Mouse (Mus musculus) stomach, embryonic 16.5 days (tissue): ENCODE results near the gene Mapk12. TPM values are rescaled to one million over a fixed set of nuclear protein-coding genes. Genes with fewer than 3 reads are reported as not detected.

Experiments
- ATAC-seq: fragments of 200-750 bp; cut with Nextera tagmentation; 2 replicates; pipeline ENCODE4 v1.8.0; 2017; ENCODE audit warnings: moderate number of reproducible peaks, moderate TSS enrichment; ENCODE audit not compliant: insufficient read depth, low FRiP score
- H3K27ac ChIP-seq: fragments of 300-500 bp; sonication (generic); 2 replicates; pipeline ENCODE4 v1.5.1; 2014; ENCODE audit warnings: low read length
- H3K27me3 ChIP-seq: fragments of 300-500 bp; sonication (generic); 2 replicates; pipeline ENCODE4 v1.6.1; 2014; ENCODE audit warnings: low read length, control low read depth, mixed read lengths; ENCODE audit not compliant: control insufficient read depth, insufficient read depth
- H3K36me3 ChIP-seq: fragments of 300-500 bp; sonication (generic); 2 replicates; pipeline ENCODE4 v1.6.1; 2014; ENCODE audit warnings: low read length; ENCODE audit not compliant: control insufficient read depth, insufficient read depth
- H3K4me1 ChIP-seq: fragments of 300-500 bp; sonication (generic); 2 replicates; pipeline ENCODE4 v1.6.1; 2014; ENCODE audit warnings: low read length, control low read depth, mixed read lengths; ENCODE audit not compliant: control insufficient read depth, insufficient read depth
- H3K4me2 ChIP-seq: fragments of 300-500 bp; sonication (generic); 2 replicates; pipeline ENCODE4 v1.6.1; 2014; ENCODE audit warnings: low read depth, low read length, mixed read lengths
- H3K4me3 ChIP-seq: fragments of 300-500 bp; sonication (generic); replicated peaks from 2 replicates; pipeline ENCODE4 v1.5.1; 2014; ENCODE audit warnings: mild to moderate bottlenecking, low read length
- H3K9ac ChIP-seq: fragments of 300-500 bp; sonication (generic); 2 replicates; pipeline ENCODE4 v1.6.1; 2014; ENCODE audit warnings: low read length
- H3K9me3 ChIP-seq: fragments of 300-500 bp; sonication (generic); replicated peaks from 2 replicates; pipeline ENCODE4 v1.6.1; 2016; ENCODE audit warnings: low read length, control low read depth; ENCODE audit not compliant: control insufficient read depth
- WGBS: fragments of 180-500 bp; shearing (Covaris S2); extraction: QIAGEN DNeasy Blood & Tissue Kit; methylation state at CpG from one replicate; pipeline ENCODE4 v1.1.7; 2014; 5-methylcytosine and 5-hydroxymethylcytosine counted together
- polyA plus RNA-seq: library from polyadenylated mRNA; unstranded; fragments of >200 nt; fragmentation: Nextera tagmentation; extraction: Ambion mirVana; gene quantifications from 2 replicates; pipeline ENCODE4 v1.2.1, GENCODE M21; 2015

The Mapk12 gene
- polyA plus RNA-seq, 1 experiment from 2014 or later = 6.0 TPM

DNA sequence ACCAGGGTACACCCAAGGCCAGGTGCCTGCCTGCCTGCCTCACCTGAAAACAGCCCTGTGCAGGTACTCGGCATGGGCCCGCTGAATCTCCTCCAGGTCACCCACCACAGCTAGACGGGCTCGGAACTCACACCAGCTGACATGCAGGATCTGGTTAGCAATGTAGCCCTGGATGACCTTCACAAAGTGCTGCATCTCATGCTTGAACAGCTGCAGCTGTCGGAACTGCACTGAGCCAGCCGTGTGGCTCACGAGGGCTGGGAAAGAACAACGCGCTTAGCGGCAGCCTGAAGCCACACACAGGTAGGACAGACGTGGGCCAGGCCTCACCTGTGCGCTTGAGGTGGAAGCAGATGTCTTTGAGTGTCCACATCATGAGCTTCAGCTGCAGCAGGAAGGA, 39.7 kb downstream of the Mapk12 start:
- no peak overlapping the region for H3K4me2 ChIP-seq
- ATAC-seq = no peak
- H3K36me3 ChIP-seq = peaks cover 27% of the 10 kb centered on the region
- no peak overlapping the region for H3K4me3 ChIP-seq
- no peaks in the 10 kb centered on the region for H3K9me3 ChIP-seq
- WGBS = 82% methylated on average over 12 of the region's 12 CpGs
- no peak overlapping the region for H3K27ac ChIP-seq
- no peaks in the 10 kb centered on the region for H3K27me3 ChIP-seq
- H3K9ac ChIP-seq = no peak overlapping the region
- no peaks in the 10 kb centered on the region for H3K4me1 ChIP-seq

DNA sequence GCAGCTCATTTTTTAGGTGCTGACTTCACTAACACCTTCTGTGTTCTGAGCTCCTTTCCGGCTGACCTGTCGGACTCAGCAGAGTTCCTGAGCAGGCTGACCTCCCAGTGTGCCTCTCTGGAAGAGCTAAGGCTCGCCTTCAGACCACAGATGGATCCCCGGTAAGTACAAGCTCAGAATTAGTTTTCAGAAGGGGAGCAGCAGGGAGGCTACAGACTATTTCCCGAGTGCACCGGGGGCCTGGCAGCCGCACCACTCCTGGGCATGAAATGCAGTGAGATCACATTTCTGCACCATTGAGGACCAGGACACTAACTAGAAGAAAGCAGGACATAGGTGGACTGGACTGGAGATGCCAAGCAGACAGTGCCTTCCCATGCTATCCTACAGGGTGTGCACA, 41.9 kb downstream of the Mapk12 start:
- Histone ChIP-seq H3K4me1 (no peaks in the 10 kb centered on the region), H3K27ac (no peak overlapping the region), H3K36me3 (peaks cover 46% of the 10 kb centered on the region), H3K9me3 (no peaks in the 10 kb centered on the region), H3K9ac (no peak overlapping the region), H3K4me3 (no peak overlapping the region), H3K4me2 (no peak overlapping the region), H3K27me3 (no peaks in the 10 kb centered on the region)
- no peak for ATAC-seq
- 91% methylated on average over 7 of the region's 7 CpGs for WGBS

DNA sequence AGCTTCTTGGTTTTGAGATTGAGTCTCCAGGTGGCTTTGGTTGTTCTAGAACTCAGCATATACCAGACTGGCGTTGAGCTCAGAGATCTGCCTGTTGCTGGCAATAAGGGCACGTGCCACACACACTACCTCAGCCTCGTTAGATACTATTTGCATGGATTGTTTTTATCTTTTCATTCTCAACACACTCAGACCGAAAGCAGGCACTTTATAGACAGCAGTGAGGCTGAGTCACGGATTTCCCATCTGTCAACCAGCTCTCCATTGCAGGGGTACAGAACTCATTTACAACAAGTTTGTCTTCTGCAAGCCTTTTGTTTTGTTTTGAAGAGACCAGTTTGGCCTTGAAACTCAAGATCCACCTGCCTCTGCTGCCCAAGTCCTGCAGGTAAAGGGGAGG, 43.1 kb downstream of the Mapk12 start:
- 91% methylated on average over 5 of the region's 5 CpGs for WGBS
- Histone ChIP-seq H3K4me1 (no peaks in the 10 kb centered on the region), H3K36me3 (peaks cover 54% of the 10 kb centered on the region), H3K4me2 (no peak overlapping the region), H3K27me3 (no peaks in the 10 kb centered on the region), H3K4me3 (no peak overlapping the region), H3K9me3 (no peaks in the 10 kb centered on the region), H3K9ac (no peak overlapping the region), H3K27ac (no peak overlapping the region)
- ATAC-seq = no peak

DNA sequence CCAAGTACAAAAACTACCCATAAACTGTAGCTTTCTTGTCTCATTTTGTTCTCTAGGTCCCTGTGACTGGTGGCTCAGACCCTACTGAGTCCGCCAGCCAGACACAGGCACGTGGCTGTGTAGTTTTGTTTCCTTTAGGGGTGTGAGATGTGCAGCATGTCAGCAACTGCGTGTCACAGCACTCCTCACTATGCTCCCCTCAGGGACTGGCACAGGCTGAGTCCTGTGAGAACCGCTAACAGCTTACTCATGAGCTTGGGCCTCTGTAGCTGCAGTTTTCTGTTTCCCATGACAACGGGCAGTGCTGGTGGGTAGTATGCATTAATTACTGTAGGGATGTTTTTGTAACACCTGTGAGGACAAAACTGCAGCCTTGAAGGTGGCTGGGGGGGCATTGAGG, 48.3 kb downstream of the Mapk12 start:
- H3K9me3 ChIP-seq = no peaks in the 10 kb centered on the region
- WGBS = 87% methylated on average over 5 of the region's 5 CpGs
- H3K4me3 ChIP-seq = no peak overlapping the region
- no peak overlapping the region for H3K27ac ChIP-seq
- H3K9ac ChIP-seq = no peak overlapping the region
- peaks cover 15% of the 10 kb centered on the region for H3K4me1 ChIP-seq
- no peak for ATAC-seq
- H3K27me3 ChIP-seq = no peaks in the 10 kb centered on the region
- H3K4me2 ChIP-seq = no peak overlapping the region
- H3K36me3 ChIP-seq = peaks cover 32% of the 10 kb centered on the region

DNA sequence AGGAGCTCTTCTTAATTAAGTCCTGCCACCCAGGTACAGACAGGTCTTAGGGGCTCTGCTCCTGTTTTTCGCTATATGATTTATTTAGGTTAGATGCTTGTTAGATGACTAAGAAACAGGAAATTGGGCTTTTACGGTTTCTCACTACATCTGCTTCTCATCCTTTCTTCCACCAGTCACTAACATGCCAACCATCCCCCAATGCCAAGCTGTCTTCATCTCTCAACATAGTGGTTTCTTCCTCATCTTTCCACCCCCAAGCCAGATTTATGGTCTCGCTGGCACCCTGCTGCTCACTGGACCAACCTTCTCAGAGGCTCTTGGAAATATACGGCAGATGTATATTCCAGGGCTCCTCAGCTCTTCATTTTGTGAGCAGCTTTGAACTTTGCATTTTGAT, 49.8 kb downstream of the Mapk12 start:
- no peak overlapping the region for H3K27ac ChIP-seq
- H3K27me3 ChIP-seq = no peaks in the 10 kb centered on the region
- WGBS = 74% methylated on average over 4 of the region's 4 CpGs
- H3K4me3 ChIP-seq = no peak overlapping the region
- H3K9me3 ChIP-seq = no peaks in the 10 kb centered on the region
- no peak overlapping the region for H3K4me2 ChIP-seq
- peaks cover 15% of the 10 kb centered on the region for H3K4me1 ChIP-seq
- H3K36me3 ChIP-seq = peaks cover 25% of the 10 kb centered on the region
- no peak for ATAC-seq
- no peak overlapping the region for H3K9ac ChIP-seq

DNA sequence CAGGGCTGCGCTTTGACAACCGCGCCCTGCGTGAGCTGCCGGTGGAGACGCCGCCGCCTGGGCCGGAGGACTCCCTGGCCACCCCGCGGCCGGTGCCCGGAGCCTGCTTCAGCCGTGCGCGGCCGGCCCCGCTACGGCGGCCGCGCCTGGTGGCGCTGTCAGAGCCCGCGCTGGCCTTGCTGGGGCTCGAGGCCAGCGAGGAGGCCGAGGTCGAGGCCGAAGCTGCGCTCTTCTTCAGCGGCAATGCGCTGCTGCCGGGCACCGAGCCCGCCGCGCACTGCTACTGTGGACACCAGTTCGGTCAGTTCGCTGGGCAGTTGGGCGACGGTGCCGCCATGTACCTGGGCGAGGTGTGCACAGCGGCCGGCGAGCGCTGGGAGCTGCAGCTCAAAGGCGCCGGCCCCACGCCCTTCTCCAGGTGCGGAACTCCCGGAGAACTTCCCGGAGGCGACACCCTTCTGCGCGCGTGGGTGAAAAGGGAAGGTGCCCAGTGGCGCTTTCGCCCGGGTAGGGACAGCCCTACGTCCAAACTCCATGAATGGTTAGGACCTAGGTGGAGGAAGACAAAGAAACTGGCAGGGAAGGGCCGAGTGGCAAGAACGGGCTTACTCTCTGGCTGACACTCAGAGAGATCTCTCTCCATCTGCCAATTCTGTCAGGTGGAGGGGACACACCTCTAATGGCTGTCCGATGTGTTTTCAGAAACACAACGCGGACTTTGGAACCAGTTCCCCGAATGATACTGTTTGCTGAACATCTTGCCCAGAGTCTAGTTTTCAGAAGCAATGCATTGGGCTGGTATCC, 51.1 kb downstream of the Mapk12 start:
- WGBS = 1% methylated on average over 68 of the region's 68 CpGs

DNA sequence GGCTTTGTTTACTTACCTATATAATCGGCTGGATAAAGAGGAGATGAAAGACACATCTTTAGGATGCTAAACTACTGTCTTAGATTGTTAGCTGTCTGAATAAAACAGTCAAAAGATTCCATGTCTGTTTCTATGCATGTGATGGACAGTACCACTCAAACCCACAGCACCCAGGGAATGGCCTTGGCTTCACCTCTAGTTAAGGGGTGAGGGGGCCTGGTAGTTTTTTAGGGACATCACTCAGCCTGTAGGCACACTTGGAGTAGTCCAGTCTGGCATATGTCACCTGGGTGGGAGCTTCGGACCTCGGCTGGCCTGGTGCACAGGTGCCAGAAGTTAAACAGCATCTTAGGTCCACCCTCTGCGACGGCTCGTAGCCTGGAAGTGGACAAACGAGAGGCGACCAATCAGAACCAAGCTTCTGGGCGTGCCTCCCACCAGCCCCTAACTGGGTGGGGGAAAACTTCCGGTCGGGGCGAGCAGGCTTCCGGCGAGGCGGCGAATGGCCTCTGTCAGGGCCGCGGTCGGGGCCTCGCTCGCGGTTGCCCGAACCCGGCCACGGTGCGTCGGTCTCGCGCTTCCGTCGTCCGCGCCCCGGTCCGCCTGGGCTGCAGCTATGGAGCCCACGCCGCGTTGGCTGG, 51.8 kb downstream of the Mapk12 start, which contains the start of gene Selenoo:
Gene Selenoo, plus strand, starts transcription at position 478 of the 641 bp plus-strand sequence.
- peak; percentile 94 for ATAC-seq
- Histone ChIP-seq H3K4me3 (peak within 1 kb of the TSS; percentile 94), H3K4me2 (peak within 1 kb of the TSS; percentile 95), H3K27me3 (no peaks in the 10 kb centered on the region), H3K36me3 (peaks cover 12% of the 10 kb centered on the region), H3K27ac (peak within 1 kb of the TSS; percentile 78), H3K9me3 (no peaks in the 10 kb centered on the region), H3K9ac (peak within 1 kb of the TSS; percentile 98), H3K4me1 (peaks cover 15% of the 10 kb centered on the region)
- whole genome bisulfite sequencing = under 1% methylated on average over 38 of the region's 38 CpGs

More for the DNA sequence above, 51.1 kb downstream of the Mapk12 start:
- Histone ChIP-seq H3K4me1 (peaks cover 15% of the 10 kb centered on the region), H3K9ac (peak overlapping the region; percentile 98), H3K27ac (peak overlapping the region; percentile 78), H3K4me3 (peak overlapping the region; percentile 94), H3K9me3 (no peaks in the 10 kb centered on the region), H3K36me3 (peaks cover 19% of the 10 kb centered on the region), H3K4me2 (peak overlapping the region; percentile 95), H3K27me3 (no peaks in the 10 kb centered on the region)
- peak; percentile 57 for ATAC-seq

DNA sequence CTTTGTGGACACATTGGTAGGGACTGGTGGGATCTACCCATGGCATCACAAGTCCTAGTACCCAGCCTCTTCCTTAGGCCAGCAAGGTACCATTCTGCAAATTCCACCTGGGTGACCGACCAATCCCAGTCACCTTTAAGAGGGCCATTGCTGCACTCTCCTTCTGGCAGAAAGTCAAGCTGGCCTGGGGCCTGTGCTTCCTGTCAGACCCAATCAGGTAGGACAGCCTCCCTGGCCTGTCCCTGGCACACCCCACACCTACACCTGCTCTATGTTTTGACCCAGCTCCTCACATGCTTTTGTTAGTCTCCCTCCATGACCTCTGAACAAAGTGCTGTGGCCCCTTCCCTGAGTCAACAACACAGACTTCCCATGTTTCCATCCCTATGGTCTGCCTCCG, 55.7 kb downstream of the Mapk12 start:
- Histone ChIP-seq H3K36me3 (peaks cover 13% of the 10 kb centered on the region; the same call in 1 of the 2 replicates), H3K9me3 (no peaks in the 10 kb centered on the region), H3K9ac (no peak overlapping the region), H3K4me3 (no peak overlapping the region), H3K27me3 (no peaks in the 10 kb centered on the region), H3K4me2 (no peak overlapping the region), H3K27ac (no peak overlapping the region), H3K4me1 (peaks cover 5% of the 10 kb centered on the region)
- ATAC-seq = no peak
- WGBS = 84% methylated on average over 2 of the region's 2 CpGs

DNA sequence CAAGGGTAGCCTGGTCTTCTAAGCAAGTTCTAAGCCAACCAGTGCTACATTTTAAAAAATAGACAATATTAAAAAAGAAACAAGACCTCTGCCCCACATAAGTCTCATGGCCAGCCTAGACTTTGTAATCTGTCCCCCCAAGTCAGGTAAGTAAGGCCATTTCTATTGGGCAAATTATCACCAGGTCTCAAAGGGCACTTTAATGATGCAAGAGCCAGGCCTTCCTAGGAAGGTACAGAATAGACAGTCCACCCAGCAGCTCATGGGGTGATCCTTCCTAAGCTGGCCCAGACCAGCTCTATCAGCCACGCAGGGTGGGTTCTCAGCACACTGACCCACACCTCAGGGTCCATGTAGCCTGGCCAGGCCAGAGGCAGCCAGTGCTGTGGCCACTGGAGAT, 56.6 kb downstream of the Mapk12 start:
- no peaks in the 10 kb centered on the region for H3K27me3 ChIP-seq
- no peak overlapping the region for H3K4me3 ChIP-seq
- 90% methylated on average over 1 of the region's 1 CpGs for WGBS
- no peaks in the 10 kb centered on the region for H3K9me3 ChIP-seq
- no peak overlapping the region for H3K9ac ChIP-seq
- no peak overlapping the region for H3K4me2 ChIP-seq
- H3K36me3 ChIP-seq = peaks cover 13% of the 10 kb centered on the region; the same call in 1 of the 2 replicates
- H3K27ac ChIP-seq = no peak overlapping the region
- H3K4me1 ChIP-seq = peaks cover 5% of the 10 kb centered on the region
- no peak for ATAC-seq
